Mouse (Mus musculus) ES-Bruce4 (cell line): ENCODE data around the gene Tob2. TPM values are rescaled to one million over a fixed set of nuclear protein-coding genes. Genes with fewer than 3 reads are reported as not detected.
A peak's percentile ranks its signal among the peaks of the same experiment; 100 is the strongest.

ENCODE experiments used
- H3K27ac ChIP-seq: 2 replicates; pipeline ENCODE4 v1.5.1; 2012; ENCODE audit warnings: low read length, inconsistent platforms; ENCODE audit not compliant: insufficient read depth
- H3K27me3 ChIP-seq: 2 replicates; pipeline ENCODE4 v1.6.1; 2012; ENCODE audit warnings: mild to moderate bottlenecking, low read length, inconsistent platforms; ENCODE audit not compliant: control insufficient read depth, poor library complexity, insufficient read depth, severe bottlenecking
- H3K36me3 ChIP-seq: 2 replicates; pipeline ENCODE4 v1.6.1; 2012; ENCODE audit warnings: inconsistent platforms, mild to moderate bottlenecking, low read length, moderate library complexity; ENCODE audit not compliant: control insufficient read depth, poor library complexity, insufficient read depth, severe bottlenecking
- H3K4me1 ChIP-seq: one replicate; pipeline ENCODE4 v1.8.1; 2011; ENCODE audit warnings: low read length; ENCODE audit not compliant: control insufficient read depth, insufficient read depth
- H3K4me3 ChIP-seq: 2 replicates; pipeline ENCODE4 v1.5.1; 2011; ENCODE audit warnings: low read depth, mild to moderate bottlenecking, low read length
- H3K9ac ChIP-seq: 2 replicates; pipeline ENCODE4 v1.6.1; 2012; ENCODE audit warnings: low read depth, mild to moderate bottlenecking, inconsistent platforms; ENCODE audit not compliant: poor library complexity, severe bottlenecking
- H3K9me3 ChIP-seq: replicated peaks from 2 replicates; pipeline ENCODE4 v1.6.1; 2012; ENCODE audit warnings: mild to moderate bottlenecking, low read length, inconsistent platforms; ENCODE audit not compliant: control insufficient read depth, poor library complexity, insufficient read depth, severe bottlenecking
- CTCF ChIP-seq: IDR thresholded peaks from one replicate; pipeline ENCODE4 v1.8.1; 2011; ENCODE audit warnings: low read depth, low read length
- EP300 ChIP-seq: IDR thresholded peaks from 2 replicates; pipeline ENCODE4 v1.6.1; 2011; ENCODE audit warnings: low read depth, low read length; ENCODE audit not compliant: insufficient read depth
- POLR2A ChIP-seq: IDR thresholded peaks from one replicate; pipeline ENCODE4 v1.8.1; 2011; ENCODE audit warnings: low read length; ENCODE audit not compliant: insufficient read depth
- polyA plus RNA-seq: library from polyadenylated mRNA; stranded (reverse); fragments of >200 nt; gene quantifications from 2 replicates; pipeline ENCODE4 v1.2.4, GENCODE M21; 2011; ENCODE audit warnings: low read depth; ENCODE audit not compliant: missing spikeins, insufficient read depth, insufficient read length

Tob2 gene
- polyA plus RNA-seq = 10.7 and 12.7 TPM in 2 replicates

DNA sequence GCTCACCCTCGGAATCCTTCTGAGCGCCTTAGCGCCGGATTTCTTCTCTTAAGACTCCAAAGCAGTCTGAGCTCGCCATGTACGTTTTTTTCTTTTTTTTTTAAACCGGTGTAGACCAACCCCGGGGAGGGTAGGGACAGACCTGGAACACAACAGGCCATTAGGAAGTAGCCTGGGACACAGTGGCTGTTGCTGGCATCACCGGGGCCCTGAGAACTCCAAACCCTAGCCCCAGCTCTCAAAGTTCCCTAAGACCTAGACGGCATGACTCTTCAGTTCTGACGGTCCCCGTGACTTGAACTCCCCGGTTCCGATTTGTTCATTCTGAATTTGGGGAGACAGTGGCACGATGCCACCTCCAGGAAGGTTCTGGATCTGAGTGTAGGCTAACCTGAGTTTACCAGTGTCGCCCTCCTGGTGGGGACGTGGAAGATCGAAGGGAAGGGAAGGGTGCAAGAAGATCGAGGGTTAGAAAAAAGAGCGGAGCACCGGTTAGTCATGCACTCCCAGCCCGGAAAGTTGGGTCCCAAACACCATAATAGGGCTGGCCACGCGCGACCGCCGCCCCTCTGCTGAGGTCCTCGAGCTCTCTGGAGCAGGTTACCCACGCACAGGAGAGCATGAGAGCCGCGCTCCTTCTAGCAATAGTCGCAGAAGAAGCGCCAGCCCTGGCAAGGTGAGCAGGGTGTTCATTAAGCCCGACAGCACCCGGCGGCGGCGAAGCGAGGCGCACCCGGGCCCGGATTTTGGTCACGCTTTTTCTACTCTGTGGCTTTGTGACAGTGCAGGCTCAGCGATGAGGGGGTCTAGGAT is at the start of gene Tob2:
Gene Tob2 (minus strand): TSS at position 280 of the 813 bp plus-strand sequence.
- Histone ChIP-seq H3K27ac (peak within 1 kb of the TSS; percentile 85), H3K4me1 (no peaks in the 10 kb centered on the region), H3K36me3 (no peaks in the 10 kb centered on the region), H3K9ac (peak within 1 kb of the TSS; percentile 67), H3K27me3 (no peaks in the 10 kb centered on the region), H3K9me3 (no peaks in the 10 kb centered on the region), H3K4me3 (peak within 1 kb of the TSS; percentile 76)
- TF ChIP-seq CTCF (no peak), POLR2A (no peak), EP300 (no peak)

DNA sequence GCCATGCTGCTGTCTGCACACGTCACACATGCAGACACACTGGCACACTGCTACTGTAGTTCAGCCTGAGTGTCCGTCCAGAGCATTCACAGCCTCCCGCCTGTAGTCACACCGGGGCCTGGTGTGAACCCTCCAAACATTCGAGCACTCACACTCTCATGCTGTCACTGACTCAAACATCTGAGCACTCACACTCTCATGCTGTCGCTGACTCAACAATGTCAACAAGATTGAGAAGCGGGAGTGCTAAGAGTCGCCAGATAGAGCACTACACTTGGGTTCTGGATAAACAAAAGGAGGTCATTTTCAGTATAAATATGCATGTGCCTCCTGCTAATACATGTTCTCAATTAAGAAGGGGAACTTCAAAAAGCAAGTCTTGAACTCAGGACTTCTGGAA is 49.4 kb upstream of the Tob2 start:
- Histone ChIP-seq H3K9ac (no peak overlapping the region), H3K4me3 (no peak overlapping the region), H3K27ac (no peak overlapping the region), H3K4me1 (no peaks in the 10 kb centered on the region), H3K27me3 (no peaks in the 10 kb centered on the region), H3K36me3 (peaks cover 25% of the 10 kb centered on the region), H3K9me3 (no peaks in the 10 kb centered on the region)
- TF ChIP-seq CTCF = no peak
- TF ChIP-seq POLR2A = no peak
- TF ChIP-seq EP300 = no peak

DNA sequence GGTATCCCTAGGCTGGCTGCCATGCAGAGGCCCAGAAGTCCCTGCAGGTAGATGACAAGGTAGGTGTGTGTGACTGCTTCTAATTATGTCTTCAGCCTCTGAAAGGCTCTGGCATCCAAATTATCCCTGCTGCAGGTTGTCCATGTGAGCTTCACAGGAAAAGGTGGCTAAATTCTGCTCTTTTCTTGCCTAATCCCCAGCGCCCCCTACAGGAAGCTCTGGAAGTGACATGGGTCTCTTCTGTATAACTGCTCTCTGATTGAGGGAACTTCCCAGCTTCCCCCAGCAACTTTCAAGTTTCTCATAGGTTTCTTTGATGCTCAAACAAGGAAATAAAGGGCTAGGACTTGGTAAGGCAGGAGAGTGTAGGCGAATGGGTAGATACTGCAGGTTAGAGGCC is 46.3 kb upstream of the Tob2 start:
- TF ChIP-seq CTCF (peak; percentile 33), EP300 (no peak), POLR2A (no peak)
- Histone ChIP-seq H3K36me3 (peaks cover 22% of the 10 kb centered on the region), H3K4me3 (no peak overlapping the region), H3K27me3 (no peaks in the 10 kb centered on the region), H3K9me3 (no peaks in the 10 kb centered on the region), H3K27ac (no peak overlapping the region), H3K4me1 (no peaks in the 10 kb centered on the region), H3K9ac (no peak overlapping the region)

DNA sequence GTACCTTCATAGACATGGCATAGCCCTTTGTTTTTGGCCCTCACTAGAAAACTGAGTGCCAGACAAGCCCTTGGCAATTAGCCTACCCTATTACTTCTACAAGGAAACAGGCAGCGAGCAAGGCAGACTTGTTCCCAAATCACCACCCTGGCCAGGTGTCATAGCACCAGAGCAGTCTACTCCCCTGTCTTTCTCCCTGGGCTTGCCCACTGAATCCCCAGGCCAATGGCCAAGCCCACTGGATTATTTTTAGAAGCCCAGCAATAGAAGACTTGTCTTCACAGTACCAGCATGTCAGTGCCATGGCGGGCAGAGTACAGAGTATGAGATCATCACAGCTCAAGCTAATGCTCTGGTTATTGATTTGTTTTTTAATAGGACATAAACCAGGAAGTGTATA is 40.2 kb upstream of the Tob2 start:
- Histone ChIP-seq H3K27me3 (no peaks in the 10 kb centered on the region), H3K36me3 (peaks cover 29% of the 10 kb centered on the region), H3K27ac (no peak overlapping the region), H3K9me3 (no peaks in the 10 kb centered on the region), H3K4me1 (no peaks in the 10 kb centered on the region), H3K9ac (no peak overlapping the region), H3K4me3 (no peak overlapping the region)
- TF ChIP-seq CTCF = no peak
- TF ChIP-seq EP300 = no peak
- TF ChIP-seq POLR2A = no peak

DNA sequence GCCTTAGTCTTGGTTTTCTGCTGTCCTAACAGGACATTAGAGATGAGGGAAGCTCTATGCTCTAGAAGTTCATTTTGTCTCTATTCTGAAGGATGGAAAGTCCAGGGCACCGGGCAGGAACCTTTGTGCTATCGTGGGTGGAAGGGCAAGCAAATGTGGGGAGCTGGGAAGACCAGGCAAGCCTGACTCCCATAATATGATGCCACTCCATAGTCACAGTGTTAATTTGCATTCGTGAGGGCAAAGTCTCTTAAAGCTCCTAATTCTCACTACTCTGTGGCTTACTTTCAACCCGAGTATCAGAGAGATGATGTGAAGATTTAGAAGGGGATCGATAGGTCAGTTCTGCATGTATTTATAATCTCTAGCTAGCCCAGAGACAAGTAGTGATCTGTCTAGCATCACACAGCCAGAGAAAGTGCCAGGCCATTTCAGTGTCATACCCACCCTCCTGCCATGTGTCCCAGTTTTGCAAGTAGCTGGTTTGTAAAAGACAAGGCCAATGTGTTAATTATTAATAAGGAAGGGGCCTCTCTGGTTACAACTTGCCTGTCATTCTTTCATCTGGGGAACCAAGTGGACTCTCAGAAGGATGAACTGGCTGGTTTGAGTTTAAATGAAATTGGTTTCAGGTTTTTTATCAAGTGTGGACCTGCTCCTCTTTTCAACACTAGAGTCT is 39.1 kb upstream of the Tob2 start:
- Histone ChIP-seq H3K4me1 (no peaks in the 10 kb centered on the region), H3K27me3 (no peaks in the 10 kb centered on the region), H3K9ac (no peak overlapping the region), H3K27ac (no peak overlapping the region), H3K4me3 (no peak overlapping the region), H3K36me3 (peaks cover 29% of the 10 kb centered on the region), H3K9me3 (no peaks in the 10 kb centered on the region)
- TF ChIP-seq CTCF (no peak), EP300 (no peak), POLR2A (no peak)

DNA sequence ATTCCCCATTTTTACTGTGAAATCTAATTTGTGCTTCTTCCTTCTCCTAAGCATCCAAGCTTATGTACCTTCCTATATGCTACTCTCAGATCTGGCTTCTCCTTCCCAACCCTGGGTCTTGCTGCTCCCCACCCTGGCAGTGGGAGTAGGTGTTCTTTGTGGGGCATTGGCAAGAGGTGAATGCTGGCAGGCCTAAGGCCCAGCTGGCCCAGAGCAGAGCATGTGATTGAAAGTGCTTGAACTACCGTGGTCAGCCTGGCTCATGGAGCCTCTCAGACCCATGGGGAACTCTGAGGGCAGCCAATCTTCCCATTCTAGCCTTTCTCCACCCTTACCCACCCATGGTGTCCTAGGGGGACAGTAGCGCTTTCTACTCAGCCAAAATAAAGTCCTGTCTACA is 37.8 kb upstream of the Tob2 start:
- H3K9me3 ChIP-seq = no peaks in the 10 kb centered on the region
- H3K9ac ChIP-seq = no peak overlapping the region
- TF ChIP-seq POLR2A (no peak), EP300 (no peak), CTCF (no peak)
- no peaks in the 10 kb centered on the region for H3K27me3 ChIP-seq
- H3K4me1 ChIP-seq = no peaks in the 10 kb centered on the region
- peaks cover 29% of the 10 kb centered on the region for H3K36me3 ChIP-seq
- H3K27ac ChIP-seq = no peak overlapping the region
- H3K4me3 ChIP-seq = no peak overlapping the region
